Mouse (Mus musculus) kidney, embryonic 14.5 days (tissue): Measurements from ENCODE around the gene Ogfrl1. TPM values are rescaled to one million over a fixed set of nuclear protein-coding genes. Genes with fewer than 3 reads are reported as not detected.

Experiments used
- ATAC-seq: fragments of 200-750 bp; cut with Nextera tagmentation; 2 replicates; pipeline ENCODE4 v1.8.0; 2017; ENCODE audit warnings: moderate number of reproducible peaks, mild to moderate bottlenecking, moderate TSS enrichment, moderate library complexity; ENCODE audit not compliant: low FRiP score, low TSS enrichment
- H3K27ac ChIP-seq: fragments of 300-500 bp; sonication (generic); 2 replicates; pipeline ENCODE4 v1.5.1; 2014; ENCODE audit warnings: low read depth, mild to moderate bottlenecking, low read length, moderate library complexity, mixed read lengths
- H3K27me3 ChIP-seq: fragments of 300-500 bp; sonication (generic); 2 replicates; pipeline ENCODE4 v1.6.1; 2014; ENCODE audit warnings: mild to moderate bottlenecking, low read length; ENCODE audit not compliant: control insufficient read depth, insufficient read depth
- H3K36me3 ChIP-seq: fragments of 300-500 bp; sonication (generic); 2 replicates; pipeline ENCODE4 v1.6.1; 2014; ENCODE audit warnings: low read length, mixed read lengths; ENCODE audit not compliant: control insufficient read depth, insufficient read depth
- H3K4me1 ChIP-seq: fragments of 300-500 bp; sonication (generic); 2 replicates; pipeline ENCODE4 v1.6.1; 2014; ENCODE audit warnings: low read length, mixed read lengths; ENCODE audit not compliant: control insufficient read depth, insufficient read depth
- H3K4me2 ChIP-seq: fragments of 300-500 bp; sonication (generic); replicated peaks from 2 replicates; pipeline ENCODE4 v1.6.1; 2014; ENCODE audit warnings: low read depth, mild to moderate bottlenecking, low read length
- H3K4me3 ChIP-seq: fragments of 300-500 bp; sonication (generic); 2 replicates; pipeline ENCODE4 v1.5.1; 2014; ENCODE audit warnings: mild to moderate bottlenecking, low read length
- H3K9ac ChIP-seq: fragments of 300-500 bp; sonication (generic); 2 replicates; pipeline ENCODE4 v1.6.1; 2014; ENCODE audit warnings: low read depth, mild to moderate bottlenecking, low read length, moderate library complexity
- H3K9me3 ChIP-seq: fragments of 300-500 bp; sonication (generic); 2 replicates; pipeline ENCODE4 v1.6.1; 2016; ENCODE audit warnings: low read length; ENCODE audit not compliant: control insufficient read depth
- WGBS: fragments of 180-500 bp; shearing (Covaris S2); extraction: QIAGEN DNeasy Blood & Tissue Kit; methylation state at CpG from one replicate; pipeline ENCODE4 v1.1.7; 2014; 5-methylcytosine and 5-hydroxymethylcytosine counted together
- polyA plus RNA-seq: library from polyadenylated mRNA; unstranded; fragments of >200 nt; fragmentation: Nextera tagmentation; extraction: Ambion mirVana; gene quantifications from 2 replicates; pipeline ENCODE4 v1.2.1, GENCODE M21; 2014

Gene Ogfrl1
- polyA plus RNA-seq = 18.7 and 24.2 TPM in 2 replicates

DNA sequence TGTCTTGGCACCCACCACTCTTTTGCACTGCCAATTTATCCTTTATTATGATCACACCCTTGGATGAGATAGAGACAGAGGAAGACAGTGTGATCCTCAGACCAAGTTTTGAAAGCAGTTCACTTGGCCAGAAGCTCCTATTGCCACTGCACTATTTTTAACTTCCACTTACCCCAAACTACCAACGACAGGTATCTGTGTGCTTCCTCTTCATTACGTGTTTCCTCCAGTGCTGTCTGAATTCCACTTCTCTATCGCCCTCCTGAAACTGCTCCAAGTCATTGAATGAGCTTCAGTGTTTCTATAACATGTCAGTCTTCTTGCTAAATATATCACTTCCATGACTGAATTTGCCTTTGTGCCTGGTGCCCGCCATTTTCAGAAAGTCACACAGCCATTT lies at the start of gene Ogfrl1:
Gene Ogfrl1, minus strand, starts transcription at position 150 of the 400 bp plus-strand sequence.
- WGBS = 84% methylated on average over 4 of the region's 4 CpGs
- no peak for ATAC-seq
- Histone ChIP-seq H3K9me3 (no peaks in the 10 kb centered on the region), H3K27me3 (no peaks in the 10 kb centered on the region), H3K36me3 (no peaks in the 10 kb centered on the region), H3K4me3 (no peak within 1 kb of the TSS), H3K9ac (no peak within 1 kb of the TSS), H3K27ac (no peak within 1 kb of the TSS), H3K4me2 (no peak within 1 kb of the TSS), H3K4me1 (no peaks in the 10 kb centered on the region)

GRCm38 (mm10) chr1:23445736-23446424 lies 48.3 kb upstream of the Ogfrl1 start:
- H3K27me3 ChIP-seq = no peaks in the 10 kb centered on the region
- no peak overlapping the region for H3K4me2 ChIP-seq
- H3K9ac ChIP-seq = no peak overlapping the region
- no peak overlapping the region for H3K27ac ChIP-seq
- 45% methylated on average over 5 of the region's 5 CpGs for WGBS
- no peaks in the 10 kb centered on the region for H3K9me3 ChIP-seq
- 0 out of 2 replicates have a peak, but pooled peaks cover 6% of the 10 kb centered on the region for H3K4me1 ChIP-seq
- no peaks in the 10 kb centered on the region for H3K36me3 ChIP-seq
- peak; percentile 32; the same call in 1 of the 2 replicates for ATAC-seq
- H3K4me3 ChIP-seq = no peak overlapping the region

DNA sequence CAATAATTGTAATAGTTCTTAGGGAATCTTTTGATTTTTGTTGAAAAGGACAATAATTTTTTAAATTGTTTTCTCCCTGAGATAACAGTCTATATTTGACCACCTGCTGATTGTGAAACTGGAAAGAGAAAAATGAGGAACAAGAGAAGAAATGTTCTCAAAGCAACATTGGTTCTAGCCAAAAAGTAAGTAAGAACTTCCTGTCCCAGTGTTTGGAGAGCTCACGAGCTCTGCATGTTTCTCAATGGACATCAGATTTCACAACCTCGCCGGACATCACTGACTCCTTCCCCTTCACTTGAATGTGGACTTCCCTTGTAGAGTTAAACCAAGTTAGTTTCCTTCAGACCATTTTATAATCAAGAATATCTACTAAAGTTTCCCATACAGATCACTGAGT lies 36.0 kb upstream of the Ogfrl1 start:
- Histone ChIP-seq H3K9me3 (no peaks in the 10 kb centered on the region), H3K4me1 (no peaks in the 10 kb centered on the region), H3K27ac (no peak overlapping the region), H3K4me3 (no peak overlapping the region), H3K27me3 (no peaks in the 10 kb centered on the region), H3K9ac (no peak overlapping the region), H3K4me2 (no peak overlapping the region), H3K36me3 (no peaks in the 10 kb centered on the region)
- no peak for ATAC-seq
- WGBS = 78% methylated on average over 3 of the region's 3 CpGs

DNA sequence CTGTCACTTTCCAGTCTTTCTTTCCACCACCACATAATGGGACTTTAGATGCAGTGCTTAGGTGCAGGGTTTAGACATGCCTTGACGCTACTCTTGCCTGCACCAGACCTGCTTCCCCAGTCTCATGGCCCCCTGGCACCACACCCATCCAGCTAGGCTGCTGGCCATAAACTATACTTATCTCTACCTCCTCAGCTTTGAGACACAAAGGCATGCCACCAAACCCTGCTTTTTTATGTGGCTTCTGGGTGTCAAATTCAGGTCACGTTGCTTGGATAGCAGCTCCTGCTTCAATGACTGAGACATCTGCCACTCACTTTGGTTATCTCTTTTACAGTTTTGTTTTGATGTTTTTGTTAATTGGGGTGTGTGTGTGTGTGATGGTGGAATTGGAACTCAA lies 28.9 kb upstream of the Ogfrl1 start:
- no peaks in the 10 kb centered on the region for H3K36me3 ChIP-seq
- H3K4me3 ChIP-seq = no peak overlapping the region
- no peaks in the 10 kb centered on the region for H3K4me1 ChIP-seq
- H3K4me2 ChIP-seq = no peak overlapping the region
- no peaks in the 10 kb centered on the region for H3K27me3 ChIP-seq
- WGBS = 83% methylated on average over 2 of the region's 2 CpGs
- no peaks in the 10 kb centered on the region for H3K9me3 ChIP-seq
- ATAC-seq = no peak
- no peak overlapping the region for H3K27ac ChIP-seq
- H3K9ac ChIP-seq = no peak overlapping the region

DNA sequence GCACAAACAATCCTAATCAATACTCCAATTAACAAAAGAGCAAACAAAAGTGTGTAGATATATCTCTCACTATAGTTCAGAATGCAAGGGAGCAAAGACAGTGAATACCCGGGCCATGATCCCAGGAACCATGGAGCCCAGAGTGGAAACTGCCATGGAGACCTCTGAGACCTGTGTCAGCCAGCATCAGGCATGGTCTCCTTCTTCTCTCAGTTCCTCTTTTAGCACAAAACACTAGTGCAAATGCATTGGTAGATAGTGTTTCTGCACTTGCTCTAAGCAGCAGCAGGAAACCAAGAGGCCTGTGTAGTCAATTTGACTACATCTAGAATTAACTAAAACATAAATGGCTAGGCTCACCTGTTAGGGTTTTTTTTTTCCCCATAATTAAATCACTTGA lies 21.4 kb upstream of the Ogfrl1 start:
- no peaks in the 10 kb centered on the region for H3K36me3 ChIP-seq
- no peaks in the 10 kb centered on the region for H3K27me3 ChIP-seq
- H3K27ac ChIP-seq = no peak overlapping the region
- H3K9ac ChIP-seq = no peak overlapping the region
- no peak for ATAC-seq
- H3K4me3 ChIP-seq = no peak overlapping the region
- H3K9me3 ChIP-seq = no peaks in the 10 kb centered on the region
- no peak overlapping the region for H3K4me2 ChIP-seq
- WGBS = 93% methylated on average over 1 of the region's 1 CpGs
- no peaks in the 10 kb centered on the region for H3K4me1 ChIP-seq

DNA sequence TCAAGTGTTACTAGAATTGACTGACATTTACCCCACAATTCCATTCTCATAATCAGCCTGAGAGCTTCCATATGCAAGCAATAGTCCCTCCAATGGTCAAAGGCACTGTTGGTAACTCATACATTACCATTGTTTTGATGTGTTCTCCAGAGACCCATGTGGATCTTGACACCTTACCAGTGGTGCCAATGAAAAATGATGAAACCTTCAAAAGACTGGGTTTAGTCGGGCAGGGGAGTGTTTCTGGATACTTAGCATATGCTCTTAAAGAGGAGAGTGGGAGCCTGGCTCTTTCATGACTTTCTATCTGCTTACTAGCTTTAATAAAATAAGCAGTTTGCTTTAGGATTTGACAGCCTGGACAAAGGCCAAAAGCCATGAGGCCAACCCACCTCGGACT lies 20.5 kb upstream of the Ogfrl1 start:
- Histone ChIP-seq H3K9me3 (no peaks in the 10 kb centered on the region), H3K4me2 (no peak overlapping the region), H3K4me3 (no peak overlapping the region), H3K4me1 (no peaks in the 10 kb centered on the region), H3K36me3 (no peaks in the 10 kb centered on the region), H3K27me3 (no peaks in the 10 kb centered on the region), H3K27ac (no peak overlapping the region), H3K9ac (no peak overlapping the region)
- WGBS = 67% methylated on average over 2 of the region's 2 CpGs
- no peak for ATAC-seq

DNA sequence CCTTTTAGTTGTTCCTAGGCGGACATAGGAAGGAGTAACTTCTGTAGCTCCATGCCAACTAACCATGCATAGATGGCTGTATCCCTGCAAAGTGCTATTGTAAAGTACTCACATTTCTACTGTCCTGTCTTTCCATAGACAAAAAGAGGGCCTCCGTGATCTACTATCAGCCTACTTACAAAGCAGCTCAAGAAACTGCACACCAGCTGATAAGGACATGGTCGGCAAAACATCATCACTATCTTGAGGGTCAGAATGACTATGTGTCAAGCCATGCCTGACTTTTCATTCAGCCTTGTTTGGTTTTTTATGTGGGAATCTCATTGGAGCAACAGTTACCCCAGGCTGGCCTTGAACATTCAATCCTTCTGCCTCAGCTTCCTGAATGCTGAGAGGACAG lies 20.0 kb upstream of the Ogfrl1 start:
- H3K9ac ChIP-seq = no peak overlapping the region
- H3K4me3 ChIP-seq = no peak overlapping the region
- WGBS = 95% methylated on average over 3 of the region's 3 CpGs
- H3K36me3 ChIP-seq = no peaks in the 10 kb centered on the region
- no peaks in the 10 kb centered on the region for H3K4me1 ChIP-seq
- H3K4me2 ChIP-seq = no peak overlapping the region
- no peak for ATAC-seq
- no peaks in the 10 kb centered on the region for H3K27me3 ChIP-seq
- H3K27ac ChIP-seq = no peak overlapping the region
- H3K9me3 ChIP-seq = no peaks in the 10 kb centered on the region

- Histone ChIP-seq H3K4me1 (no peaks in the 10 kb centered on the region), H3K9ac (no peak overlapping the region), H3K4me2 (no peak overlapping the region), H3K27me3 (no peaks in the 10 kb centered on the region), H3K27ac (no peak overlapping the region), H3K4me3 (no peak overlapping the region), H3K9me3 (no peaks in the 10 kb centered on the region), H3K36me3 (no peaks in the 10 kb centered on the region)
- 93% methylated on average over 5 of the region's 5 CpGs for WGBS
- ATAC-seq = no peak
These were observed 14.0 kb upstream of the Ogfrl1 start for GRCm38 (mm10) chr1:23411533-23411932.

- no peaks in the 10 kb centered on the region for H3K9me3 ChIP-seq
- no peaks in the 10 kb centered on the region for H3K36me3 ChIP-seq
- no peaks in the 10 kb centered on the region for H3K27me3 ChIP-seq
- no peak overlapping the region for H3K4me2 ChIP-seq
- no peak overlapping the region for H3K9ac ChIP-seq
- no peak overlapping the region for H3K27ac ChIP-seq
- no peaks in the 10 kb centered on the region for H3K4me1 ChIP-seq
- H3K4me3 ChIP-seq = no peak overlapping the region
- ATAC-seq = no peak
- 92% methylated on average over 2 of the region's 2 CpGs for WGBS
These were observed 12.4 kb upstream of the Ogfrl1 start for GRCm38 (mm10) chr1:23409960-23410359.
